Mouse (Mus musculus) liver, postnatal 0 days (tissue): ENCODE measurements around the gene Tube1. TPM values are rescaled to one million over a fixed set of nuclear protein-coding genes. Genes with fewer than 3 reads are reported as not detected.

Experiments
- ATAC-seq: fragments of 200-750 bp; cut with Nextera tagmentation; 2 replicates; pipeline ENCODE4 v1.8.0; 2017; ENCODE audit warnings: mild to moderate bottlenecking, moderate library complexity
- DNase-seq: peaks from one replicate; pipeline ENCODE4 v3.0.0-alpha.2; 2016
- H3K27ac ChIP-seq: fragments of 300-500 bp; sonication (generic); 2 replicates; pipeline ENCODE4 v1.5.1; 2014; ENCODE audit warnings: antibody characterized with exemption, moderate library complexity, mild to moderate bottlenecking, low read depth
- H3K27me3 ChIP-seq: fragments of 300-500 bp; sonication (generic); 2 replicates; pipeline ENCODE4 v1.6.1; 2014; ENCODE audit warnings: low read length, control low read depth, mixed read lengths; ENCODE audit not compliant: insufficient read depth
- H3K36me3 ChIP-seq: fragments of 300-500 bp; sonication (generic); replicated peaks from 2 replicates; pipeline ENCODE4 v1.6.1; 2014; ENCODE audit warnings: mild to moderate bottlenecking, control low read depth, low read length, moderate library complexity, mixed read lengths; ENCODE audit not compliant: insufficient read depth
- H3K4me1 ChIP-seq: fragments of 300-500 bp; sonication (generic); 2 replicates; pipeline ENCODE4 v1.6.1; 2014; ENCODE audit warnings: antibody characterized with exemption, mild to moderate bottlenecking, control low read depth; ENCODE audit not compliant: insufficient read depth
- H3K4me2 ChIP-seq: fragments of 300-500 bp; sonication (generic); 2 replicates; pipeline ENCODE4 v1.6.1; 2014; ENCODE audit warnings: low read depth, mild to moderate bottlenecking, low read length, moderate library complexity, mixed read lengths
- H3K4me3 ChIP-seq: fragments of 300-500 bp; sonication (generic); 2 replicates; pipeline ENCODE4 v1.5.1; 2014; ENCODE audit warnings: low read depth, low read length
- H3K9ac ChIP-seq: fragments of 300-500 bp; sonication (generic); replicated peaks from 2 replicates; pipeline ENCODE4 v1.6.1; 2014; ENCODE audit warnings: mild to moderate bottlenecking, moderate library complexity
- H3K9me3 ChIP-seq: fragments of 300-500 bp; sonication (generic); 2 replicates; pipeline ENCODE4 v1.6.1; 2016; ENCODE audit warnings: mild to moderate bottlenecking, control low read depth, low read length, mixed read lengths
- CTCF ChIP-seq: sonication (generic); IDR thresholded peaks from 2 replicates; pipeline ENCODE4 v1.5.1; 2016; ENCODE audit warnings: antibody characterized with exemption, low read depth
- EP300 ChIP-seq: IDR thresholded peaks from 2 replicates; pipeline ENCODE4 v1.6.1; 2016; ENCODE audit warnings: antibody characterized with exemption, low read depth, mild to moderate bottlenecking
- WGBS: fragments of 180-500 bp; shearing (Covaris S2); extraction: QIAGEN DNeasy Blood & Tissue Kit; methylation state at CpG from one replicate; pipeline ENCODE4 v1.1.7; 2014; ENCODE audit not compliant: insufficient replicate concordance; 5-methylcytosine and 5-hydroxymethylcytosine counted together
- polyA plus RNA-seq: library from polyadenylated mRNA; unstranded; fragments of >200 nt; fragmentation: Nextera tagmentation; extraction: Ambion mirVana; gene quantifications from 2 replicates; pipeline ENCODE4 v1.2.1, GENCODE M21; 2015

Tube1 gene
- 2.1 and 2.2 TPM in 2 replicates for polyA plus RNA-seq

DNA sequence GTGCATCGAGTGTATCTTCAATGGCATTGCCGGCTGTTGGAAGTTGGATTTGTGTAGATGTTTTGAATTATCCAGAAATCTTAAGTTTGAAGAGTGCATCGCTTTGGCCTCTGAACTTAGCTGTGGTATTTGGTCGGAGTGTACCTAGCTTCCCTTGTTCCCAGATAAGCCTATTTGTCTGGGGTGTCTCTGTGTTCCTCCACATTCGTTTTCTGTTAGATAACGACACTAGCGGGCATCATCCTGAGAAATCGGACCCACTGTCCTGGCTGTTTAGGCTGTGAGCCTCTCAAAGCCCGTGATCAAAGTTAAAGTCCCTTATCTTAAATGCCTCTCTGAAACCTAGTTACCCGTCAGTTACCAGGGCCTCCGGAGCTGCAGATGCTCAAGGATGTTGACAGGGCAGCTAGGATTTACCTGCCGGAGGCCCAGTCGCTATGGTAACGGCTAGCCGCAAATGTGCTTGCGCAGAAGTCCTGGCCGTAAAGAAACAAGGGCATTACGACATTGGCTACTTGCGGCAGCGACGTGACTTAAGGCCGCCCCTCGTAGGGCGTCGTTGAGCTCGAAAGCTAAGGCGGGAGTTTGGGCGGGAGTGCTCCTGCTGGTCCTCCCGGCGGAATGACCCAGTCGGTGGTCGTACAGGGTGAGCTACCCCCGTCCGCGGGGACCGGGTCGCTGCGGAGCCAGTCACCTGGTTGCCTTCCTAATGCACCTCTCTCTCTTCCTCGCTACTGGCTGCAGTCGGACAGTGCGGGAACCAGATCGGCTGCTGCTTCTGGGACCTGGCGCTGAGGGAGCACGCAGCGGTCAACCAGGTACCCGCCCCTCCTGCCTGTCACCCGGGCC is at the start of gene Tube1, which contains the start of gene Fam229b:
Tube1 (plus strand) TSS at position 515 of the 849 bp plus-strand sequence.
Fam229b (minus strand) TSS at position 453 of the 849 bp plus-strand sequence.
- TF ChIP-seq CTCF (no peak), EP300 (no peak)
- Histone ChIP-seq H3K27me3 (no peaks in the 10 kb centered on the region), H3K36me3 (peaks cover 4% of the 10 kb centered on the region), H3K4me3 (peak within 1 kb of the TSS; percentile 59), H3K27ac (no peak within 1 kb of the TSS), H3K4me1 (peaks cover 3% of the 10 kb centered on the region; the same call in 1 of the 2 replicates), H3K9me3 (no peaks in the 10 kb centered on the region), H3K4me2 (peak within 1 kb of the TSS; percentile 84), H3K9ac (peak within 1 kb of the TSS; percentile 76)
- DNase-seq (peak; percentile 86), ATAC-seq (peak; percentile 95)
- 5% methylated on average over 46 of the region's 47 CpGs for WGBS

DNA sequence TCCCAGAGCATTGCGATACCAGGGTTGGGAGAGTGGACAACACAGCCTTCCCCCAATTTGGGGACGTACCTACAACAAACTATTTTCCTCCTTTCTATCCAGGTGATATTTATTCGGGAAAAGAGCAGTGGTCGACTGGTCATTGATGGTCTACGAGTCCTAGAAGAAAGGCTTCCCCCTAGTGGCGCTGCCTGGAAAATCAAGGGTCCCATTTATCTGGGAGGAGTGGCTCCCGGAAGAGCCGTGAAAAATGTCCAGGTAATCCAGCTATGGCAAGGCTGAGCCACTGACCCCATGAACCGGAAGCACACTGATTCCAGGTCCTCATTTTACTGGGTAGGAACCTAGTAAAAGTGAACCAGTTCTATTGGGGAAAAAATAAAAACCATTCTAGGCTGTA is 36.8 kb upstream of the Tube1 start:
- TF ChIP-seq EP300 (no peak), CTCF (peak; percentile 36)
- H3K4me2 ChIP-seq, result no peak overlapping the region
- ATAC-seq (no peak), DNase-seq (no peak)
- WGBS, result 81% methylated on average over 9 of the region's 9 CpGs
- H3K9ac ChIP-seq, result no peak overlapping the region
- H3K27me3 ChIP-seq, result no peaks in the 10 kb centered on the region
- H3K4me1 ChIP-seq, result no peaks in the 10 kb centered on the region
- H3K27ac ChIP-seq, result no peak overlapping the region
- no peaks in the 10 kb centered on the region for H3K9me3 ChIP-seq
- H3K36me3 ChIP-seq, result no peaks in the 10 kb centered on the region
- no peak overlapping the region for H3K4me3 ChIP-seq

DNA sequence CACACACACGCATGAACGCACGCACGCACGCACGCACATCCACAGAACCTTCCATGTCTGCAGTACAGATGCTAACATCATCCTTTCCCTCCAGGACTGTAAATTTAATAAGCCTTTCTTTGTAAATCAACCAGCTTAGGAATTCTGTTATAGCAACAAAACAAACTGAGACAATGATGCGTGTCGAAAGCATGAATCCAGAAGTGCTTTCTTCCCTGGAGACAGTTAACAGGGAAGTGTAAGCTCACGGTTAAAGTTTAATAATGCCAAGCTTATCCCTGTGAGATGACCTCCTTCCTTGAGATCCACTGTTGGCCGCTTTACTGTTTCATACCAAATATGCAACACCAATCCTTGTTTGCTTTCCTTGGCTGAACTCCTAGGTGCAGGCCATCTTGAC is 35.0 kb upstream of the Tube1 start:
- 89% methylated on average over 10 of the region's 10 CpGs for WGBS
- TF ChIP-seq CTCF, result no peak
- TF ChIP-seq EP300, result no peak
- Histone ChIP-seq H3K4me1 (no peaks in the 10 kb centered on the region), H3K4me3 (no peak overlapping the region), H3K36me3 (no peaks in the 10 kb centered on the region), H3K4me2 (no peak overlapping the region), H3K27me3 (no peaks in the 10 kb centered on the region), H3K27ac (no peak overlapping the region), H3K9ac (no peak overlapping the region), H3K9me3 (no peaks in the 10 kb centered on the region)
- ATAC-seq, result no peak
- no peak for DNase-seq

DNA sequence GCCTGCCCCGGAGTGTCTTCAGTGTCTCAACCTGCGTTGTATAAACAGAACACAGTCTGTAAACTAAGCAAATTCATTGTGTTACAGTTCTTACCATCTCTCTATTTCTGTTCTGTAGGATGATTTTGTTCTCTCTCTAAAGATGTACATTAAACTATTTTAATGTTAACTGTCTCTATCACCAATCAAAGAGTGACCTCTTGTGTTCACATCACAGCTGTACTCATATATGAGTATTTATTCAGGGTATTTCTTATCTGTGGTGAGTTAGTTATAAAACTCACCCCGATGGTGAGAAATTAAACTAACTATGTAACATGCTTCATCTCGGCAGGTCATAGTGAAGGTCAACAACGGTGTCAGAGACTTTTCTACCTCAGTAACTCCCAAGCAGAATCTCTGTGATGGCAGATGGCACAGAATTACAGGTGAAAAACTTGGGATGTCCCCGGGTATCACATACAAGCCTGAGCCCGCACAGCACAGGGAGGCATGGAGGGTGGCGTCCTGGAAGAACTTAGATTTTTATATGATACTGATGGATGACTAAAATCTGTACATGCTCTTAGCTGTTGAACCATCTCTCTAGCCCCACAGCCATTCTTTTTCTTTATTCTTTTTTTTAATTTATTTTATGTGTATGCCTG is 28.9 kb upstream of the Tube1 start:
- Histone ChIP-seq H3K27me3 (no peaks in the 10 kb centered on the region), H3K9me3 (no peaks in the 10 kb centered on the region), H3K4me2 (no peak overlapping the region), H3K27ac (no peak overlapping the region), H3K4me1 (no peaks in the 10 kb centered on the region), H3K36me3 (no peaks in the 10 kb centered on the region), H3K9ac (no peak overlapping the region), H3K4me3 (no peak overlapping the region)
- WGBS, result 83% methylated on average over 8 of the region's 8 CpGs
- TF ChIP-seq EP300 (no peak), CTCF (no peak)
- DNase-seq (no peak), ATAC-seq (no peak)

DNA sequence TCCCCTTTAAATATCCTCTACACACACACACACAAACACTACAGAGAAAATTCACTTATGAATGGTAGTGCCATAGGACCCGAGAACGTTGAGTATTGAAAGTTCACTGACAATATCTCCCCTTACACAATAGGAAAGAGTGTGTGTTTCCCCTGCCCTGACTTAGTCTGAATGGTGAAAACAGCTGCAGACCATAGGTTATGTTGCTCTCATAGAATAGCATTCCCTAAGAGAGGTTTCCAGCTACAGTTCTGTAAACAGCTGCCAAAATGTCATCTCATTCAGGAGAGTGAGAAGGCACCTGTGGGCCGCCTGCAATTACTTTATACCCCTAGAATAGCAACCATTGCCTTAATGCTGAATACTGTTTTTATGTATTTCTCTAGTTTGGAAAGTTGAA is 27.4 kb upstream of the Tube1 start:
- TF ChIP-seq EP300 (no peak), CTCF (no peak)
- no peak overlapping the region for H3K27ac ChIP-seq
- no peaks in the 10 kb centered on the region for H3K9me3 ChIP-seq
- 71% methylated on average over 3 of the region's 3 CpGs for WGBS
- no peak for ATAC-seq
- no peaks in the 10 kb centered on the region for H3K36me3 ChIP-seq
- no peaks in the 10 kb centered on the region for H3K27me3 ChIP-seq
- no peak overlapping the region for H3K4me3 ChIP-seq
- DNase-seq, result no peak
- no peaks in the 10 kb centered on the region for H3K4me1 ChIP-seq
- H3K4me2 ChIP-seq, result no peak overlapping the region
- H3K9ac ChIP-seq, result no peak overlapping the region

DNA sequence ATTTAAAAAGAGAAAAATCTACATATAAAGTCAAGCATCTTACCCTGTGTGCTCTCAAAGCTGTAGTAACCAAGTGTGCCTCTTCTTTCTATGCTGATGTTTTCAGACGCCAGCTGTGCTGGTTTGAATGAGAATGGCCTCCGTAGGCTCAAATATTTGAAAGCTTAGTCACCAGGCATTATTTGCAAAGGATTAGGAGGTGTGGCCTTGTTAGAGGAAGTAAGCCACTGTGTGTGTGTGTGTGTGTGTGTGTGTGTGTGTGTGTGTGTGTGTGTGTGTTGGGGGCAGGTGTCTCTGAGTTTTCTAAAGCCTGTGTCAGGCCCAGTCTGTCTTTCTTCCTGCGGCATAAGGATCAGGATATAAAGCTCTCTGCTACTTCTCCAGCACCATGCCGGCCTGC is 26.8 kb upstream of the Tube1 start:
- WGBS, result 71% methylated on average over 4 of the region's 4 CpGs
- no peaks in the 10 kb centered on the region for H3K4me1 ChIP-seq
- H3K9ac ChIP-seq, result no peak overlapping the region
- no peaks in the 10 kb centered on the region for H3K27me3 ChIP-seq
- TF ChIP-seq CTCF (no peak), EP300 (no peak)
- H3K36me3 ChIP-seq, result no peaks in the 10 kb centered on the region
- H3K9me3 ChIP-seq, result no peaks in the 10 kb centered on the region
- ATAC-seq (no peak), DNase-seq (no peak)
- H3K4me3 ChIP-seq, result no peak overlapping the region
- no peak overlapping the region for H3K4me2 ChIP-seq
- no peak overlapping the region for H3K27ac ChIP-seq
